Mouse (Mus musculus) right cerebral cortex, postnatal 25 days (tissue): ENCODE measurements around the gene Dchs2.

Experiments used
- DNase-seq: peaks from one replicate; pipeline ENCODE4 v3.0.0; 2022

Gene Dchs2

GRCm38 (mm10) chr3:83156165-83156564 lies 28.4 kb downstream of the Dchs2 start:
- DNase-seq: no peak

GRCm38 (mm10) chr3:83161542-83162231 lies 33.9 kb downstream of the Dchs2 start:
- no peak for DNase-seq

- no peak for DNase-seq
These were observed 35.9 kb downstream of the Dchs2 start for GRCm38 (mm10) chr3:83163676-83164075.

GRCm38 (mm10) chr3:83185527-83185926 lies 57.8 kb downstream of the Dchs2 start:
- DNase-seq: no peak

- no peak for DNase-seq
These were observed 63.5 kb downstream of the Dchs2 start for GRCm38 (mm10) chr3:83191271-83191670.

- no peak for DNase-seq
These were observed 64.7 kb downstream of the Dchs2 start for GRCm38 (mm10) chr3:83192401-83192800.

- DNase-seq: no peak
These were observed 67.2 kb downstream of the Dchs2 start for GRCm38 (mm10) chr3:83194911-83195310.

- DNase-seq: no peak
These were observed 73.7 kb downstream of the Dchs2 start for GRCm38 (mm10) chr3:83201286-83201980.

GRCm38 (mm10) chr3:83205073-83205668 lies 77.4 kb downstream of the Dchs2 start:
- no peak for DNase-seq

GRCm38 (mm10) chr3:83209646-83210045 lies 81.9 kb downstream of the Dchs2 start:
- DNase-seq: no peak

GRCm38 (mm10) chr3:83210210-83210609 lies 82.5 kb downstream of the Dchs2 start:
- no peak for DNase-seq

GRCm38 (mm10) chr3:83211939-83212338 lies 84.2 kb downstream of the Dchs2 start:
- no peak for DNase-seq

GRCm38 (mm10) chr3:83212578-83212977 lies 84.8 kb downstream of the Dchs2 start:
- peak; percentile 13 for DNase-seq

GRCm38 (mm10) chr3:83218059-83218458 lies 90.3 kb downstream of the Dchs2 start:
- no peak for DNase-seq

GRCm38 (mm10) chr3:83220101-83220500 lies 92.4 kb downstream of the Dchs2 start:
- peak; percentile 27 for DNase-seq

GRCm38 (mm10) chr3:83222125-83222524 lies 94.4 kb downstream of the Dchs2 start:
- DNase-seq: peak; percentile 15

GRCm38 (mm10) chr3:83228383-83228782 lies 100.6 kb downstream of the Dchs2 start:
- no peak for DNase-seq

- no peak for DNase-seq
These were observed 102.6 kb downstream of the Dchs2 start for GRCm38 (mm10) chr3:83230326-83230725.

- DNase-seq: no peak
These were observed 106.7 kb downstream of the Dchs2 start for GRCm38 (mm10) chr3:83234457-83234856.

- no peak for DNase-seq
These were observed 107.3 kb downstream of the Dchs2 start for GRCm38 (mm10) chr3:83235061-83235460.

GRCm38 (mm10) chr3:83246536-83246935 lies 118.8 kb downstream of the Dchs2 start:
- DNase-seq: no peak

- DNase-seq: no peak
These were observed 122.3 kb downstream of the Dchs2 start for GRCm38 (mm10) chr3:83250001-83250545.

GRCm38 (mm10) chr3:83251899-83252298 lies 124.2 kb downstream of the Dchs2 start:
- no peak for DNase-seq

GRCm38 (mm10) chr3:83259421-83259820 lies 131.7 kb downstream of the Dchs2 start:
- no peak for DNase-seq
